Mouse (Mus musculus): ENCODE data around the gene Fam102a.

DNA sequence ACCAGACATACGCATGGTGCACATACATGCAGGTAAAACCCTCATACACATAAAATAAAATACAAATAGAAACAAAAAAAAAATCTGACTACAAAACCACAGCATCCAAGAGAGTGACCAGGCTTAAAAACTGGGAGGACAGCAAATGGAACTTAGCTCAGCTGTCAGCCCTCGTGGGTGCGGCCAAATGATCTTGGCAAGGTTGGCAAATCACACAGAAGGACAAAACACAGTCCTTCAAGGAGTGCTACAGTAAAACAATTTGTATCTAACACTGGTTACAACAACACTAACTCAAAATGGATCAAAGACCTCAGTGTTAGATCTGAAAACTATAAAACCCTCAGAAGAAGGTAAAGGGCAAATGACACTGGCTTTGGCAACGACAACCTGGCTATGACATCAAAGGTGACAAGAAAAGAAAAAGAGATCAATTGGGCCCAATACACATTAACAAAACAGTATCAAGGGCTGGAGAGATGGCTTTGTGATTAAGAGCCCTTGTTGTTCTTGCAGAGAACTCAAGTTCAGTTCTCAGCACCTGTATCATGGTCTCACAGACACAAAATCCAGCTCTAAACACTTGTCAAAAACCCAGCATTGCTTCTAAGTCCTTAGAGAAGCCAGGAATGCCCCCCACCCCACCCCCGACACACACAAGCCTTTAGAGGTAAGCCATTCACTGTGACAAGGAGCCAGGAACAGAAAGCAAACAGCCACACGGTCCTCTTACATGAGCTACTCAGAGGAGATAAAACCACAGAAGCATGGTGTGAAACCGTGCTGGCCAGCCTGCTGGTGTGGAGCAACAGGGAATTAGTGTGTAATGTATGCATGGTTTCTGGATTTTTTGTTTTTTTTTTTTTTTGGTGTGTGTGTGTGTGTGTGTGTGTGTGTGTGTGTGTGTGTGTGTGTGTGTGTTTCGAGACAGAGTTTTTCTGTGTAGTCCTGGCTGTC is 14.8 kb upstream of the Fam102a start:
- TF ChIP-seq CTCF (conservative IDR thresholded peaks at IDR 0.05; ENCODE audit: low read length), result no peak
- no peak for TF ChIP-seq NANOG (IDR thresholded peaks at IDR 0.05; ENCODE audit: borderline replicate concordance, low read length)
- TF ChIP-seq POU5F1 (IDR thresholded peaks at IDR 0.05; ENCODE audit: borderline replicate concordance, low read length), result no peak

Data from E14TG2a.4 (cell line).